Mouse (Mus musculus) liver, postnatal 0 days (tissue): ENCODE measurements around the gene Prl7d1. TPM values are rescaled to one million over a fixed set of nuclear protein-coding genes. Genes with fewer than 3 reads are reported as not detected.
"Not testable (repeated sequence)": the region's sequence is repeated elsewhere in the genome, so short reads cannot be mapped to it uniquely, and the experiment has no call there.

Experiments used
- ATAC-seq: fragments of 200-750 bp; cut with Nextera tagmentation; 2 replicates; pipeline ENCODE4 v1.8.0; 2017; ENCODE audit warnings: mild to moderate bottlenecking, moderate library complexity
- DNase-seq: peaks from one replicate; pipeline ENCODE4 v3.0.0-alpha.2; 2016
- H3K27ac ChIP-seq: fragments of 300-500 bp; sonication (generic); 2 replicates; pipeline ENCODE4 v1.5.1; 2014; ENCODE audit warnings: antibody characterized with exemption, moderate library complexity, mild to moderate bottlenecking, low read depth
- H3K27me3 ChIP-seq: fragments of 300-500 bp; sonication (generic); 2 replicates; pipeline ENCODE4 v1.6.1; 2014; ENCODE audit warnings: low read length, control low read depth, mixed read lengths; ENCODE audit not compliant: insufficient read depth
- H3K36me3 ChIP-seq: fragments of 300-500 bp; sonication (generic); replicated peaks from 2 replicates; pipeline ENCODE4 v1.6.1; 2014; ENCODE audit warnings: mild to moderate bottlenecking, control low read depth, low read length, moderate library complexity, mixed read lengths; ENCODE audit not compliant: insufficient read depth
- H3K4me1 ChIP-seq: fragments of 300-500 bp; sonication (generic); 2 replicates; pipeline ENCODE4 v1.6.1; 2014; ENCODE audit warnings: antibody characterized with exemption, mild to moderate bottlenecking, control low read depth; ENCODE audit not compliant: insufficient read depth
- H3K4me2 ChIP-seq: fragments of 300-500 bp; sonication (generic); 2 replicates; pipeline ENCODE4 v1.6.1; 2014; ENCODE audit warnings: low read depth, mild to moderate bottlenecking, low read length, moderate library complexity, mixed read lengths
- H3K4me3 ChIP-seq: fragments of 300-500 bp; sonication (generic); 2 replicates; pipeline ENCODE4 v1.5.1; 2014; ENCODE audit warnings: low read depth, low read length
- H3K9ac ChIP-seq: fragments of 300-500 bp; sonication (generic); replicated peaks from 2 replicates; pipeline ENCODE4 v1.6.1; 2014; ENCODE audit warnings: mild to moderate bottlenecking, moderate library complexity
- H3K9me3 ChIP-seq: fragments of 300-500 bp; sonication (generic); 2 replicates; pipeline ENCODE4 v1.6.1; 2016; ENCODE audit warnings: mild to moderate bottlenecking, control low read depth, low read length, mixed read lengths
- CTCF ChIP-seq: sonication (generic); IDR thresholded peaks from 2 replicates; pipeline ENCODE4 v1.5.1; 2016; ENCODE audit warnings: antibody characterized with exemption, low read depth
- EP300 ChIP-seq: IDR thresholded peaks from 2 replicates; pipeline ENCODE4 v1.6.1; 2016; ENCODE audit warnings: antibody characterized with exemption, low read depth, mild to moderate bottlenecking
- WGBS: fragments of 180-500 bp; shearing (Covaris S2); extraction: QIAGEN DNeasy Blood & Tissue Kit; methylation state at CpG from one replicate; pipeline ENCODE4 v1.1.7; 2014; ENCODE audit not compliant: insufficient replicate concordance; 5-methylcytosine and 5-hydroxymethylcytosine counted together
- polyA plus RNA-seq: library from polyadenylated mRNA; unstranded; fragments of >200 nt; fragmentation: Nextera tagmentation; extraction: Ambion mirVana; gene quantifications from 2 replicates; pipeline ENCODE4 v1.2.1, GENCODE M21; 2015

Gene Prl7d1
- polyA plus RNA-seq: not detected in 2 replicates

DNA sequence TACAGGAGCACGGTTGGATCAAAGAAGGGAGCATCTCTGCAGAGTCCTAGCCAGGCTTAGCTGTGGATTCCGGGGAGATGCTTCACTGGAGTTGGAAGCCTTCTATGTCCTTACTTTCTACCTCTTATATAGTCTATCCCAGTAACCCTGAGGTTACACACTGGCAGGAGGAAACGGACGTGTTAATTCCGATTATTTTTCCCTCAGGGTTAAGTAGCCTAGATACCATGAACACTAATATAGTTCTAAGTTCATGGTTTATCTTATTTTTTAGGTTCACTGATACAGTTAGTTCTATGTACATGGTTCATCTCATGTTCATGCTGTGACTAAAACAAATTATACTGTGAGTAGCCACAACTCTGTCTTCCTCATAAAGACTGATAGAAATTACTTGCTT lies at the start of gene Prl7d1:
Gene Prl7d1 (minus strand): TSS at position 101 of the 400 bp plus-strand sequence.
- ATAC-seq (no peak), DNase-seq (no peak)
- Histone ChIP-seq H3K4me2 (no peak within 1 kb of the TSS), H3K36me3 (no peaks in the 10 kb centered on the region), H3K9ac (no peak within 1 kb of the TSS), H3K27ac (no peak within 1 kb of the TSS), H3K9me3 (no peaks in the 10 kb centered on the region), H3K27me3 (no peaks in the 10 kb centered on the region), H3K4me1 (no peaks in the 10 kb centered on the region), H3K4me3 (no peak within 1 kb of the TSS)
- WGBS: 76% methylated on average over 5 of the region's 5 CpGs
- TF ChIP-seq EP300: no peak
- TF ChIP-seq CTCF: no peak

- Histone ChIP-seq H3K27ac (no peak overlapping the region), H3K4me2 (no peak overlapping the region), H3K4me3 (no peak overlapping the region), H3K9ac (no peak overlapping the region), H3K27me3 (no peaks in the 10 kb centered on the region), H3K4me1 (no peaks in the 10 kb centered on the region), H3K36me3 (no peaks in the 10 kb centered on the region), H3K9me3 (no peaks in the 10 kb centered on the region)
- no peak for ATAC-seq
- DNase-seq: no peak
- WGBS: 79% methylated on average over 10 of the region's 10 CpGs
- TF ChIP-seq CTCF: no peak
- no peak for TF ChIP-seq EP300
Observed at GRCm38 (mm10) chr13:27734512-27735186, 18.1 kb upstream of the Prl7d1 start.

DNA sequence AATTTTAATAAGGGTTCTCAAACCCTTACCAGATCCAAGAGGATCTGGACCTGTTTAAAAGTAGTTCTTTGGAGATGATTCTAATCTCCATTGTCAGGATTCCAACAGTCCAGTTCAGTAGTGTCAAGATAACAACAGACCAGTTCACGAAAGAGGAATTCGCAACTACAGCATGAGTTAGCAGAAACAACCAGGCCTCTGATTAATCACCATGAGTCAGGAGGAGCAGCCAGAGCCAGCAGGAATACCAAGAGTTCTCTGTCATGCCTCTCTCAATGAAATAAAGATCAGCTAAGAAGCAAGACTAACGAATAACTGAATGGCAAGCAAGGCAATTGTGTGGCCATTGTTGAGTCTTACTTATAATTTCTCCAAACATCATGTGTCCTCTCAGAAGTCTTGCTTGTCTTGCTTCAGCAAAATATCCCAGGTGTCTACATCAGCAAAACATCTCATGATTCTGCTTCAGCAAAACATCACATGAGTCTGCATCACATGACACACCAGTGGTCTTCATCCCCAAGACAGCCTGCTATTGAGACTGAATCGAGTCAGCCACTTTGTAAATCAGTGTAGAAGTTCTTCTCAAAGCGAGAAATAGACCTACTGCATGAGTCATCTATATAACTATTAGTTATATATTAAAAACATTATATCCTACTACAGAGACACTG lies 13.9 kb upstream of the Prl7d1 start:
- H3K4me2 ChIP-seq, H3K27ac ChIP-seq, DNase-seq, H3K9me3 ChIP-seq, H3K9ac ChIP-seq, H3K27me3 ChIP-seq, ATAC-seq, H3K4me3 ChIP-seq, H3K36me3 ChIP-seq, H3K4me1 ChIP-seq: not testable (repeated sequence)
- 55% methylated on average over 5 of the region's 5 CpGs for WGBS

GRCm38 (mm10) chr13:27725057-27725456 lies 8.5 kb upstream of the Prl7d1 start:
- not testable (repeated sequence) for H3K36me3 ChIP-seq, H3K27me3 ChIP-seq, H3K9me3 ChIP-seq, H3K4me1 ChIP-seq, DNase-seq, H3K9ac ChIP-seq, ATAC-seq, H3K4me3 ChIP-seq, H3K4me2 ChIP-seq, H3K27ac ChIP-seq
- whole genome bisulfite sequencing: 76% methylated on average over 3 of the region's 3 CpGs

- DNase-seq: no peak
- no peak for TF ChIP-seq CTCF
- no peak for TF ChIP-seq EP300
- H3K9me3 ChIP-seq: no peaks in the 10 kb centered on the region
- H3K4me1 ChIP-seq: no peaks in the 10 kb centered on the region
- H3K36me3 ChIP-seq: no peaks in the 10 kb centered on the region
- ATAC-seq: no peak
- H3K4me2 ChIP-seq: no peak overlapping the region
- H3K9ac ChIP-seq: no peak overlapping the region
- WGBS: 56% methylated on average over 2 of the region's 2 CpGs
- H3K27me3 ChIP-seq: no peaks in the 10 kb centered on the region
- no peak overlapping the region for H3K4me3 ChIP-seq
- no peak overlapping the region for H3K27ac ChIP-seq
Observed at GRCm38 (mm10) chr13:27706521-27706920, 10.0 kb downstream of the Prl7d1 start.

DNA sequence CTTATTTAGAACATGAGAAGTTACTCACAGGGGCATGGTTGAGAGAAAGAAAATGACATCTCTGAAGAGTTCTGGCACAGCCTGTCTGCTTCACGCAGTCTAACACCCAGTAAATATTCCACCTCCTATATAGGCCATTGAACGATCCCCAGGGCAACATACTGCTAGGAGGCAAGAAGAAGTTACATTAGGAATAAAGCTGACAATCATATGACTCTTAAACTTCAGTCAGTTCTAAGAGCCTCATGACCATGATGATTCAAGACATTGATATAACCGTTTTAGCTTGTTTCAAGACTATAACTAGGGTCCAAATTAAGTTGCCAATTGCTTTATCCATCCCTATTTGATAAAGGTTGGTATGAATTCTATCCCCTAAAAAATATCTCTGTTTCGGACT lies 48.6 kb downstream of the Prl7d1 start, which contains the start of gene Prl7a2:
Gene Prl7a2 (minus strand): TSS at position 101 of the 400 bp plus-strand sequence.
- Histone ChIP-seq H3K9ac (no peak within 1 kb of the TSS), H3K27ac (no peak within 1 kb of the TSS), H3K4me3 (no peak within 1 kb of the TSS), H3K36me3 (no peaks in the 10 kb centered on the region), H3K4me2 (no peak within 1 kb of the TSS), H3K4me1 (no peaks in the 10 kb centered on the region), H3K9me3 (no peaks in the 10 kb centered on the region), H3K27me3 (no peaks in the 10 kb centered on the region)
- WGBS: 65% methylated on average over 4 of the region's 4 CpGs
- ATAC-seq (no peak), DNase-seq (no peak)
- TF ChIP-seq CTCF (no peak), EP300 (no peak)
